Mouse (Mus musculus) macrophage (primary cell): ENCODE results near the gene Satb2. TPM values are rescaled to one million over a fixed set of nuclear protein-coding genes. Genes with fewer than 3 reads are reported as not detected.

Experiments used
- H3K27ac ChIP-seq: fragments of 350-480 bp; formaldehyde crosslinking; 2 replicates; pipeline ENCODE4 v1.9.0; 2021
- H3K36me3 ChIP-seq: fragments of 350-480 bp; formaldehyde crosslinking; 2 replicates; pipeline ENCODE4 v1.9.0; 2021; ENCODE audit errors: inconsistent target
- H3K4me3 ChIP-seq: fragments of 350-480 bp; formaldehyde crosslinking; 2 replicates; pipeline ENCODE4 v1.9.0; 2021; ENCODE audit errors: inconsistent target
- H3K79me2 ChIP-seq: fragments of 350-480 bp; formaldehyde crosslinking; 2 replicates; pipeline ENCODE4 v1.9.0; 2021; ENCODE audit errors: inconsistent target
- WGBS: methylation state at CpG from one replicate; pipeline ENCODE4 v1.1.7; 2026; ENCODE audit warnings: inconsistent platforms; ENCODE audit not compliant: missing documents; 5-methylcytosine and 5-hydroxymethylcytosine counted together
- polyA plus RNA-seq: library from polyadenylated mRNA; stranded (reverse); fragments of 250-400 nt; gene quantifications from 3 replicates; pipeline ENCODE4 v1.2.4, GENCODE M21; 2018; ENCODE audit warnings: inconsistent platforms
- total RNA-seq, 78 experiments: library from RNA; depleted of rRNA; stranded (reverse); fragments of 250-400 nt; gene quantifications; 1 replicate in 9 of 78; 2 replicates in 24 of 78; 3 replicates in 43 of 78; 4 replicates in 2 of 78; pipeline ENCODE4 v1.2.4; 2018; ENCODE audit warnings: inconsistent platforms in 56 of 78

The Satb2 gene
- 1 to 10 TPM in 22 of 26 experiments, under 1 TPM in 4; 0.55 to 7.8 (median 1.9) TPM for total RNA-seq (2018; cell fraction: chromatin; rRNA removed)
- total RNA-seq (2018; cell fraction: cytosol; rRNA removed), result 1 to 10 TPM in 3 of 26 experiments, under 1 TPM in 23; 0.24 to 1.3 (median 0.59) TPM
- 1 to 10 TPM in 15 of 26 experiments, under 1 TPM in 11; 0.29 to 4.8 (median 1.2) TPM for total RNA-seq (2018; cell fraction: nucleus; rRNA removed)
- 0.40 to 0.72 TPM (median 0.54 TPM) in 3 replicates for polyA plus RNA-seq

- Histone ChIP-seq H3K27ac (no peak within 1 kb of the TSS), H3K4me3 (no peak within 1 kb of the TSS), H3K79me2 (no peaks in the 10 kb centered on the region), H3K36me3 (no peaks in the 10 kb centered on the region)
- 8% methylated on average over 19 of the region's 19 CpGs for WGBS
Measured at GRCm38 (mm10) chr1:56978151-56978700, at the start of gene Satb2. Satb2 (minus strand) TSS chr1:56978650.

DNA sequence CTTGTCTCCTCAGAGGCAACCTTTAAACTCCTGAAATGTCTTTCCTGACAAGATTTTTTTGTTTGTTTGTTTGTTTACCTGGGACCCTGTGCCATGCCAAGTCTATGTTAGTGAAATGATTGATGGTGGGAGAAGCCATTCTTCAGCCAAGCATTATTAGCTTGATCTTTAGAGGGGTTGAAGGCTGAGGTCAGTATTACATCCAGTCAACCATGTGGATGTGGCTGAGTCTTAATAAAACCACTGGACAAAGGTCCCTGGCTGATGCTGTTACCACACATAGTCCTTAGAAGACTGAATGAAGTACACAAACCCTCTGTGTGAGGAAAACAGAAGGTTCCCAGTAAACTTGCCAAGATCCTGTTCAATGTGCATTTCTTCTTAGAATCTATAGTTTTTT is 40.5 kb upstream of the Satb2 start:
- H3K36me3 ChIP-seq, result no peaks in the 10 kb centered on the region
- H3K79me2 ChIP-seq, result no peaks in the 10 kb centered on the region
- no peak overlapping the region for H3K4me3 ChIP-seq

GRCm38 (mm10) chr1:57013856-57014255 is 35.4 kb upstream of the Satb2 start:
- Histone ChIP-seq H3K36me3 (no peaks in the 10 kb centered on the region), H3K27ac (no peak overlapping the region), H3K79me2 (no peaks in the 10 kb centered on the region), H3K4me3 (no peak overlapping the region)

More for the DNA sequence above, 40.5 kb upstream of the Satb2 start:
- no peak overlapping the region for H3K27ac ChIP-seq

DNA sequence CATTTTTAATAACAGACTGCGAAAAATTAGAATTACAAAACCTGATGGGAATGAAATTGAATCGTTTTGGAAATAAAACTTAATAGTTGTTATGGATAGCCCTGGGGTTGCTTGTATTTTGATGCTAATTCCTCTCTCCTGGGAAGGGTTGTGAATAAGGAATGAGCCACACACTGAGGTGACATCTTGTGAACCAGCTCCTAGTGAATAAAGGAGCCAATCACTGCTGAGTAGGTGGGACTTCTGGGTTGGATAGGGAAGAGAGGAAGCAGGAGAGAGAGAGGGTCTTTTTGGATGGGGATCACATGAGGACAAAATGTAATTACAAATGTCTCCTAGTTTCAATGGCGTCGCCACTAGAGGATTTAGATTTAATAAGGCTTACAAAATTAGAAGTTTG is 30.7 kb upstream of the Satb2 start:
- WGBS, result 82% methylated on average over 4 of the region's 4 CpGs
- no peaks in the 10 kb centered on the region for H3K36me3 ChIP-seq
- no peaks in the 10 kb centered on the region for H3K79me2 ChIP-seq
- no peak overlapping the region for H3K4me3 ChIP-seq
- H3K27ac ChIP-seq, result no peak overlapping the region

DNA sequence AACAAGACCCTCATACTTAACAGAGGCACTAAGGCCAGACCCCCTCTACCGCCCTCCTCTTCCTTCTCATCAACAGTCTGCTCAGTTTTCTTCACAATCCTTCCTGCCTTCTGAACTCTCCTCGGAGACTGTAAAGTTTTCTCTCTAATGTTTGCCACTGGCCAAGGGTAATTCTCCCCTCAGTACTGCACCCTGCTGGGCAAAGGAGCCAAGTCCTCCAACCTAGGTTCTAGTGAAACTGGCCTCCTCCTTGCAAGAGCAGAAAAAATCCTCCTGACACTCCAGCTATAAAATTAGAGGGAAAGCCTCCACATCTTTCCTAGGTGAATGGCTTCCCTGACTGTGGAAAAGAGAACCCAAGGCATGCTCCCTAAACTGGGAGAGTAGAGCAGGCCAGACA is 16.6 kb upstream of the Satb2 start:
- H3K27ac ChIP-seq, result no peak overlapping the region
- H3K36me3 ChIP-seq, result no peaks in the 10 kb centered on the region
- 47% methylated on average over 2 of the region's 2 CpGs for WGBS
- H3K79me2 ChIP-seq, result no peaks in the 10 kb centered on the region
- H3K4me3 ChIP-seq, result no peak overlapping the region

- WGBS, result 3% methylated on average over 5 of the region's 5 CpGs
- Histone ChIP-seq H3K36me3 (no peaks in the 10 kb centered on the region), H3K4me3 (no peak overlapping the region), H3K79me2 (no peaks in the 10 kb centered on the region), H3K27ac (no peak overlapping the region)
Measured at GRCm38 (mm10) chr1:56992310-56992709, 13.9 kb upstream of the Satb2 start.

- Histone ChIP-seq H3K27ac (no peak overlapping the region), H3K4me3 (no peak overlapping the region), H3K79me2 (no peaks in the 10 kb centered on the region), H3K36me3 (no peaks in the 10 kb centered on the region)
- 79% methylated on average over 4 of the region's 4 CpGs for WGBS
Measured at GRCm38 (mm10) chr1:56991613-56992012, 13.2 kb upstream of the Satb2 start.

DNA sequence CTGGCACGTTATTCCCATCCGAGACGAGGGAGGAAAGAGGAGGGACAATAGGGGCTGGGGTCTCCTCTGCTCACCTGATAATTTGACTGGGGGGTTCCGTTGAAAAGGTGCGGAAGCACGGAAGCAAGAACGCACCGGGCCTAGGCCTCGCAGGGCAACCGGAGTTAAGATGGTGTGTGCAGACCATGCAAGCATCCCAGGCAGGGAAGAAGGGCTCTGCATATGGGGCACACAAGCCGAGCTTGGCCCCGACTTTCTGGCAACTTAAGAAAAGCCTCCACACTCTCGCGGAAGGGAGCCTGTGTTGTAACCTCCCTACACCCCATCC is 6.0 kb upstream of the Satb2 start:
- no peaks in the 10 kb centered on the region for H3K79me2 ChIP-seq
- no peak overlapping the region for H3K4me3 ChIP-seq
- H3K27ac ChIP-seq, result no peak overlapping the region
- WGBS, result 37% methylated on average over 14 of the region's 14 CpGs
- H3K36me3 ChIP-seq, result no peaks in the 10 kb centered on the region

- no peaks in the 10 kb centered on the region for H3K36me3 ChIP-seq
- H3K4me3 ChIP-seq, result no peak overlapping the region
- no peaks in the 10 kb centered on the region for H3K79me2 ChIP-seq
- H3K27ac ChIP-seq, result no peak overlapping the region
- WGBS, result 13% methylated on average over 25 of the region's 25 CpGs
Measured at GRCm38 (mm10) chr1:56983771-56984482, 5.5 kb upstream of the Satb2 start.

DNA sequence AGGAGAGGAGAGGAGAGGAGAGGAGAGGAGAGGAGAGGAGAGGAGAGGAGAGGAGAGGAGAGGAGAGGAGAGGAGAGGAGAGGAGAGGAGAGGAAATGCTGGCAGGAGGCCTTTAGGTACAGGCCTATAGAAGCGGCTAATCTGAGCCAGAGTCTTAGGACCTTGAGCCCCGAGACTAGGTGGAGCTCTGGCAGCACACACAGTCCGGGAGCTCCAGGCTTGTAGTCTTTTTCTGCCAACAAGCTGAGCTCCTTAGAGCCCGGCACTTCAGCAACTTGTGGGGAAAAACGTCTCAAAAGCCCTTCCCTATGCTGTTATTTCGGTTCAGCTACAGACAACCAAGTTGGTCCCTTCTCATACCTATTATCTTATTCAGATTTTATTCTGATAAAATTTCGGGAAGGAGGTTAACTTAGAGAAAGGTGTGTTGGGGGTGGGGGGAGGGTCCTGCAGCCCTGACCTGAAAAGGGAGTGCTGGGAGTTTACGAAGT is 4.7 kb upstream of the Satb2 start:
- 8% methylated on average over 8 of the region's 8 CpGs for WGBS
- Histone ChIP-seq H3K36me3 (no peaks in the 10 kb centered on the region), H3K27ac (no peak overlapping the region), H3K79me2 (no peaks in the 10 kb centered on the region), H3K4me3 (no peak overlapping the region)

GRCm38 (mm10) chr1:56982631-56983030 is 4.2 kb upstream of the Satb2 start:
- no peak overlapping the region for H3K27ac ChIP-seq
- 2% methylated on average over 7 of the region's 8 CpGs for WGBS
- H3K79me2 ChIP-seq, result no peaks in the 10 kb centered on the region
- no peak overlapping the region for H3K4me3 ChIP-seq
- H3K36me3 ChIP-seq, result no peaks in the 10 kb centered on the region

DNA sequence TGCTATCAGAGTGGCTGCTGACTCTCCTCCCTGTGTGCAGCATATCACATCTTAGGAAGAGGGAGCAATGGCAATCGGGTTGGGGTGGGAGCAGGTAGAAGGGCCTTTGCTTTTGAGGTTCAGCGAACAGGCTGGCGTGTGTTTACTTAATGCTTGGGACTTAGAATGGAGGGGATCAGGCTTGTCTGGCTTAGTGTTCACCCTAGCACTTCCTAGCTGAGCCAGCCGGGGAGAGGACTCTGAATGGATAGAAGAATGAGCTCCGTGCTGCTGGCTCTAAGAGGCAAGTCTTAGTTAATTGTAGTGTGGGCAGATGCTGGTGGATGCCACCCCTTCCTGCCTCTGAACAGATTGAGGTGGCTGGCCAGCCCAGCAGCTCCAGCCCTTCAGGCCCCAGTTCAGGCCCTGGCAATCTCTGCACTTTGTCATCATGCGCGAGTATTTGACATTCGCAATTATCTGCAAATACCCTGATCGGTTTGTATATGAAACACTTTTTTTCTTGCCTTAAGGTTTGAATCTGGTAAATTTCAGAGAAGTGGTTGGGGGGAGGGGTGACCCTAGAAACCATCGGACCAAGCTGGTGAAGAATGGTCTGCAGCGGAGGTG is 3.6 kb upstream of the Satb2 start:
- H3K4me3 ChIP-seq, result no peak overlapping the region
- no peaks in the 10 kb centered on the region for H3K79me2 ChIP-seq
- H3K36me3 ChIP-seq, result no peaks in the 10 kb centered on the region
- whole genome bisulfite sequencing, result 15% methylated on average over 11 of the region's 11 CpGs
- H3K27ac ChIP-seq, result no peak overlapping the region

DNA sequence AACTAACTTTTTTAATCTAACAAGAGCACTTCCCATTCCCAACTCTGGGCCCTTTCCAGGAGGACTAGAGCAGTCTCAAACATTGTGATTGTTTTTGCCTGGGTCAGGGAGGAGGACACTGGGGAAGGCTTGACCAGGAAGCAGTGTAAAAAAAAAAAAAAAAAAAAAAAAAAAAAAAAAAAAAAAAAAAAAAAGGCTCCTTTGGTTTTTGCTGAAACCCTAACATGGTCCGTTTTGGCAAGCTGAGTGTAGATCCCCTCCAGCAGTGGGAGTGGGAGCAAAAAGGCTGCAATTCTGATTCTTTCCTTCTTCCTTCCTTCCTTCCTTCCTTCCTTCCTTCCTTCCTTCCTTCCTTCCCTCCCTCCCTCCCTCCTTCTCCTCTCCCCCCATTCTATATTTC is 3.1 kb upstream of the Satb2 start:
- no peak overlapping the region for H3K4me3 ChIP-seq
- H3K79me2 ChIP-seq, result no peaks in the 10 kb centered on the region
- H3K36me3 ChIP-seq, result no peaks in the 10 kb centered on the region
- H3K27ac ChIP-seq, result no peak overlapping the region
- 0% methylated on average over 1 of the region's 1 CpGs for WGBS

DNA sequence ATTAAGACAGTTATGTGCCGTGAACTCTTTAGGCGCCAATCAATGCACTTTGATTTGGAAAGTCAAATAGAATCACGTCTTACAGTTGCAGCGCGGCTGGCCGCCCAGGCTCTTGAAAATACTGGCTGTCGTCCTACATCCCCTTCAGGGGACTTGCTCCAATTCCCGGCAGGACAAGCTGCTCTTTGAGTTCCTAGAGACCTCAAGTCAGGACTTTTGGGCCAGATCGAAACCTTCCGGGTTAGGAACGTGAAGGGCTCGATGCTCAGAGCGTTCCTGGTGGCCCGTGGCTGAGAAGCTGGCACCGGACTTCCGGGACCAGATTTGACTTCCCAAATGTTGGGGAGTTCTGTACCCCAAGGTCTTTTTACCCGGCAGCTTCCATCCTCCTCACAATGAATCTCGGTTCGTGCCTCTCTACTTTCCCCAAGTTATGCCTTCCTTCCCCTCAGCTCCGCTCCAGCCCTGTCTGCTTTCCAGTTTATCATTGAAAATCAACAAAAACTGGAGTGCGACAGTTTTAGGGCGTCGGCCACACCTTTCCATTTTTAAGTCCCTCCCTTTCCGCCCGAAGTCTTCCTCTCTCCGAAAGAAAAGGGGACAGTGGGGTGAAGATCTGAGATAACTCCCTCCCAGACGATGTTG is 2.3 kb upstream of the Satb2 start:
- H3K4me3 ChIP-seq, result peak overlapping the region; percentile 3; the same call in 1 of the 2 replicates
- no peaks in the 10 kb centered on the region for H3K36me3 ChIP-seq
- no peak overlapping the region for H3K27ac ChIP-seq
- WGBS, result 4% methylated on average over 26 of the region's 27 CpGs
- H3K79me2 ChIP-seq, result no peaks in the 10 kb centered on the region
